Mouse (Mus musculus): ENCODE data around the gene Gpx3.

The Gpx3 gene

GRCm38 (mm10) chr11:54911671-54912502 is 9.6 kb downstream of the Gpx3 start:
- no peak for ATAC-seq (ENCODE audit: low TSS enrichment)

DNA sequence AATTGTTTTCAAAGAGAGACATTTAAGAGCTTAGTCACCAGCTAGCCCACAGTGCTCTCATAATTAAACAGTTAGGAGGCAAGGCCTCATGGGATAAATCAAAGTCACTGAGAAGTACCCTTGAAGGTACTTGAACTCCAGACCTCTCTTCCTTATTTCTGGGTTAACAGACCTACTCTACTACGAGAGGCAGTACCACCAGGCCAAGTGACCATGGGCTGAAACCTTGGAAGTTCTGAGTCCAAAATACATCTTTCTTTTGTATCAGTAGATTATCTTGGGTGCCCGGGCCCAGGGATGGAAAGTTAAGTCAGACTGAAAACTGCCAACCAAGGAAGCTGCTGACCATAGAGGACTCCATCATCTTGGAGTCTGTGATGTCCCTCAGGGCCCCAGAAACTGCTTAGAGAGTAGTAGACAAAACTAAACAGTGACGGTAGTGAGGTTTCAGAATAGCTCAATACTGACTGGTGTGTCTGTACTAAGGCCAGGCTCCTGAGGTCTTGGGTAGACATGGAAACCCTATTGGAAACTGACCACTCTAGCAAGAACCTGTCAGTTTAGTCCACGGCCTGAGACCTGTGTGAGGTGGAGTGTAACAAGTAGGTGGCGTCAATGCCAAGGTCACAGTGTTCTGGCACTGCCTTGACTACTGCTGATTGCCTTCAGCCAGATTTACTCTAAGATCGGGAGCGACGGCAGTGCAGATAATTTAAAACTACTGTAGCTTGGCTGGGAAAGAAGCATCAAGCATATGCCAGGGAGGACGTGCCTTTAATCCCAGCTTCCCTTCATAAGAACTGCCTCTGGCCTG is 10.5 kb downstream of the Gpx3 start:
- no peak for ATAC-seq (ENCODE audit: low TSS enrichment)

- no peak for ATAC-seq (ENCODE audit: low TSS enrichment)
Measured at GRCm38 (mm10) chr11:54913841-54914240, 11.6 kb downstream of the Gpx3 start.

GRCm38 (mm10) chr11:54917461-54917860 is 15.2 kb downstream of the Gpx3 start:
- ATAC-seq (ENCODE audit: low TSS enrichment), result no peak

DNA sequence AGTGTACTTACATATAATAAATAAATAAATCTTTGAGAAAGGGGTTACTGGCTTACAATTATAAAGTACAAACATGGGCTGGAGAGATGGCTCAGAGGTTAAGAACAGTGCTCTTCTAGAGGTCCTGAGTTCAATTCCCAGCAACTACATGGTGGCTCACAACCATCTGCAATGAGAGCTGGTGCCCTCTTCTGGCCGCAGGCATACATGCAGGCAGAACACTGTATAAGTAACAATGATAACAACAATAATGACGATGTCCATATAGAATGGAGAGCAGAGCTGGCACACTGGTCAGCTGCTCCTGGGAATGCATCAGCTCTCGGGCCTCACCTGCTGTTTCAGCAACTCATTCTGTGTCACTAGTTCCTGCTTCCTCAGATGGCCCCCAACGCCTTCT is 16.0 kb downstream of the Gpx3 start:
- no peak for ATAC-seq (ENCODE audit: low TSS enrichment)

DNA sequence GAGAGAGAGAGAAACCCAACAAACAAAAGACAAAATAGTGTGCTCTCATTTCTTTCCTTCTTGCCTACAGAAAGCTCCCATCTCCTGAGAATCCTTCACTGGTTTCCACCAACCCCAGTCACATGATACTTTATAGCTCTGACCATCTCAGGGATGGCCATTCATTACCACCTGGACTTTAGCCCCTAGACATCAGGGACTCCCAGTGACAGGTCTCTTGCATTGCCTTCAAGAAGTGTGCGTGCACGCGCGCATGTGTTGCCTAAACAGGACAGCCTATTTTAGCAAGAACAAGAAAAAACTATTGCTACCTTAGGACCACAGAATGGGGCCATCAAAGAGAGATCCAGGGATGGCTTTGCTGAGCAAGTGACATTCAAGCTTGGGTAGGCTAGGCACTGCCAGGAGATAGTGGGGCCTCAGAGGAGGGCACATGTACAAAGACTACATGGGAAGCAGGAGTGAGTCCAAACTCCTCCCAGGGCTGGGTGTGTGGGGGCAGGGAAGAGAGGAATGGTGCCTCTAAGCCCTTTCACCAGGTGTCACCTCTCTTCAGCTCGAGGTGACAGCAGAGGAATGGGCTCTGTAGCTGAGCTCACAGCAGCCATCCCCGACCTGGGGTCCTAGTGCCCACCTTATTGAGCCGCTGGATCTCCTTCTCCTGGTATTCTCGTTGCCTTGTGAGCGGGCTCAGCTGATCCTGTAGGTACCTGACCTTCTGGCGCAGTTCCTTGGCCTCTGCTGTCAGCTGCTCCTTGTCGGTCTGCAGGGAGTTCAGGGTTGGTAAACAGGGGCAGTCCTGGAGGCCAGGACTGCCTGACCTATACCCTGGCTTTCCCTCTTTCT is 18.1 kb downstream of the Gpx3 start:
- ATAC-seq (ENCODE audit: low TSS enrichment), result no peak

- ATAC-seq (ENCODE audit: low TSS enrichment), result no peak
Measured at GRCm38 (mm10) chr11:54920973-54921580, 18.8 kb downstream of the Gpx3 start.

GRCm38 (mm10) chr11:54921798-54922197 is 19.5 kb downstream of the Gpx3 start:
- no peak for ATAC-seq (ENCODE audit: low TSS enrichment)

GRCm38 (mm10) chr11:54922488-54922887 is 20.2 kb downstream of the Gpx3 start:
- no peak for ATAC-seq (ENCODE audit: low TSS enrichment)

DNA sequence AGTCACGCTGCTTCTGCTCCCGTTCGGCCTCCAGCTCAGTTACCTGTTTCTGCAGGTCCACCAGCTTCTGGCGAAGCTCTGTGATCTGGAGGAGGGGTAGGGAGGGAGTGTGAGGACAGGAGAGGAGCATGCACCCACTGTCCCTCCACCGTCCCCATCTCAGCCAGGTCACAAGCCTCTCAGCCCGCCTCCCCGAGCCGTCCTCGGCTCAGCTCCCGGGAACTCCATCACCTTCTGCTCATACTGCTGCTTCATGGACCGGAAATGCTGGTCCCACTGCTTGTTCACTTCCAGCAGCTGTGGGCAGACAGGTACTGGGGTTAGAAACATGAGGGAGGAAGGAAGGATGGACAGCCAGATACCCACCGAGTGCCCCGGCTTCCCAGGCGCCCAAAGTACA is 21.9 kb downstream of the Gpx3 start:
- no peak for ATAC-seq (ENCODE audit: low TSS enrichment)

GRCm38 (mm10) chr11:54927346-54928140 is 25.3 kb downstream of the Gpx3 start:
- ATAC-seq (ENCODE audit: low TSS enrichment), result peak; percentile 85

DNA sequence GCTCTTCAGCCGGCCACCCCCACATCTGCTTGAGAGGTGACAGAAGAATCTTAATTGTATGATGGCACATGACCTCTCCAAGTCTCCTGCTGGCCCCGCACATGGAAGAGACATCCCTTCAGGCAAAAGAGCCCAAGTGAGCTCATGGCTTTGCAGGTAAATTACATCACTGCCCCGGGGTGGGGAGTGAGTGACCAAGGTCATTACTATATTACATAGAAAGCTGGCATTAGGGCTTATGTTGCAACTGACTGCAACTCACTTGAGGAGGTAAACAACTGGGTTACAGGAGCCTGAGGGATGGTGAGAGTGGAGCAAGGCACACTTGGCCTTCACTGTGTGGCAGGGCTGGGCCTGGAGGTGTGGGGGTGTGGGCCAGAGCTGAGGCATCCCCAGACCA is 26.0 kb downstream of the Gpx3 start:
- no peak for ATAC-seq (ENCODE audit: low TSS enrichment)

GRCm38 (mm10) chr11:54928886-54929285 is 26.6 kb downstream of the Gpx3 start:
- no peak for ATAC-seq (ENCODE audit: low TSS enrichment)

DNA sequence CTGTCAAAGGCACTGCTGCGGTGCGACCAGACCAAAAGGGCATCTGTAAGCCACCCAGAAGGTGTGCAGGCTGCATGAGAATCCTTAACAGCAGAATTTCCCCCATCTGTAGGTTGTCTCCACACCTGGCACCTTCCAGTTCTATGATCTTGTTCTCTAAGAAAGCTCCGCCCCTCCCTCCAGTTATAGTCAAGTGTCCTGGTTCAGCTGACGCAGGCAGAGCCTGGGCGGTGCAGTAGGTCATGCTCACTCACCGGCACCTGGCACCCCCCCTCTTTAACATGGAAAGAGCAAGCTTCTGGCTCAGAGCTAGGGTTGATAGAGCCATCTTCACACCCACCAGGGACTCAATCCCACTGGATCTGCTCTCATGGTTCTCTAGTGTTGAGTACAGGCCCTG is 27.0 kb downstream of the Gpx3 start:
- ATAC-seq (ENCODE audit: low TSS enrichment), result no peak

- ATAC-seq (ENCODE audit: low TSS enrichment), result no peak
Measured at GRCm38 (mm10) chr11:54929744-54930143, 27.5 kb downstream of the Gpx3 start.

- ATAC-seq (ENCODE audit: low TSS enrichment), result peak; percentile 45
Measured at GRCm38 (mm10) chr11:54930318-54930979, 28.2 kb downstream of the Gpx3 start.

GRCm38 (mm10) chr11:54931405-54932093 is 29.3 kb downstream of the Gpx3 start:
- ATAC-seq (ENCODE audit: low TSS enrichment), result no peak

DNA sequence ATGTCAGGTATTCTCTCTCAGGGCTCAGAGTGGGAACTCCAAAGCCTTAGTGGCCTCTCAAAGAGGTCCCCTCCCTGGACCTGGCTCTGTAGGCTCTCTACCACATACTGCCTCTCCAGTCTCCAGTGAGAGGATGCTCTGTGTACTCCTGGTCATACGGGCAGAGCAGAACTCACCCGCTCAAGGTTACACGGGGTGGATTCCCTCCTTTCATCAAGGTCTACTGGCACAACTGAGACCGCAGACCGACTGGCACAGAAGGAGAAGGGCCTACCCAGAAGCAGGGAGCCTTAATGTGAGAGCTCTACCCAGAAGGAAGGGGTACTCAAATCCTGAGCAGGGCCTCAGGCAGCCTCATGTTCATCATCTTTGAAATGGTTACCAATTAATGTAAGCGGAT is 30.3 kb downstream of the Gpx3 start:
- ATAC-seq (ENCODE audit: low TSS enrichment), result no peak

- ATAC-seq (ENCODE audit: low TSS enrichment), result no peak
Measured at GRCm38 (mm10) chr11:54934198-54934597, 31.9 kb downstream of the Gpx3 start.

Measured in frontal cortex, adult (tissue).